Mouse (Mus musculus): ENCODE measurements around the gene Crybg3.

The Crybg3 gene

DNA sequence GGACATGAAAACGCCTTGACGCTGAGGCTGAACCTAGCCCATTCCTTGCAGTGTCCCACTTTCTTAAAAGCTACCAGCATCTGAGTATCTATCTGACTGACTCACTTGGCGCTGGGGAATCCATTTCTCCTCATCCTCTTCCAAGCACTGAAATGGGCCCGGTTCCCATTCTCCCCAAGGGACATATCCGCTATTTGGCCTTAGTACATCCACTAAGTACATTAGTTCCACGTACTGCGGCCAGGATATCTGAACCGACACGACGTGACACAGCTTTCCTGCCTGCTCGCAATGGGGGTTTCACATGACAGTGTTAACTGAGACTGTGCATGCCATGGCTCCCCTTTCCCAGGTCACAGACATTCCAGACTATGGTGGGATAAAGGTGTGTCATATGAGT, 66.4 kb downstream of the Crybg3 start:
- DNase-seq (ENCODE audit: low spot score in 2 of 2), result no peak

DNA sequence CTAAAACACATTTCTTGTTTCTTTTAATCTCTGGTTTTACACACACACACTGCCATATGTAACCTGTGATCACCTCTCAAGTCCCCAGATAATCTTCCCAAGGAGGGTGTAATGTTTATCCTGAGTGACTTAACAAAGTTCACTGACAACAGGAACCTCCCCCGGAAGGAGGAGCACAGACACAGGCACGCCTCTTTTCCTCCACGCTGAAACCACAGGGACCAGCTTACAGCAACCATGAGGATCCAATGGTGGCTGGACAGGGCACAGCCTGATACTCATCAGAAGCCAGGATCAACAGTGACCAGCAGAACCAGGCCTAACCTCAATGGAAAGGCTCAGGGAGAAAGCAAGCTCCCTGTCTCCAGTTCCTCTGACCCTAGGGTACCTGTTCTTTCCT, 68.2 kb downstream of the Crybg3 start:
- DNase-seq (ENCODE audit: low spot score in 2 of 2), result no peak

DNA sequence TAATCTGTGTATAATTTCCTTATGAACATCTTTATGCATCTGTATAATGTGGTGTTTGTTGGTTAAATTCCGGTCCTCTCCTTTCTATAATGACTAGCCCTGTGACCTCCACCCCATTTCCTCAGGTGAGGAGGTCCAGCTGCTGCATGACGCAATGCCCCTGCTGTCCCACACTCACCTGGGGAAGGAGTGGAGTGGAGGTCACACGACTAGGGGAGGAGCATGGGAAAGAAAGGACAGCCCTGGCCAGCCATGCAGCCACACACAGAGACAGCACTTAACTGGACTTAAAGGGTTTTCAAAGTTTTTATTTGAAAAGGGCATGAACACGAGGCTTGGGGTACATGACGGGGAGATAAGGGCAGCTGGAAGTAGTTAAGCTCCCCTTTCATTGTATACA, 69.5 kb downstream of the Crybg3 start:
- no peak for DNase-seq (ENCODE audit: low spot score in 2 of 2)

DNA sequence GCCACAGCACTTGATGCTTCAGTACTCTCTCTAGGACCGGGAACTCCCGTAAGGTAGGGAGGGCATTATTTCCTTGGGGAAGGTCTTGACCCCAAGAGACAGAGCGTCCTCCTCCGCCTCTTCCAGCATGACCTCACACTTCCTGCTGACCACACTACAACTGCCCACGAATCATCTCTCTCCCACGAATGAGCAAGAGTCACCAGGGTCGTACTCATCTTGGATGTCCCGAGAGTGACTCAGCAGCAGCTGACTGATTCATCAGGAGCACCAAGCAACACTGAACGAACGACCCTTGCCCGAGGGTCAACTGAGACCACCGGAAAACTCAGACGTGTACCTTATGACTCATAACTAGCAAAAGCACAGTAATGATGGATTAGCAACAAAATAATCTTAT, 71.2 kb downstream of the Crybg3 start:
- DNase-seq (ENCODE audit: low spot score in 2 of 2), result no peak

DNA sequence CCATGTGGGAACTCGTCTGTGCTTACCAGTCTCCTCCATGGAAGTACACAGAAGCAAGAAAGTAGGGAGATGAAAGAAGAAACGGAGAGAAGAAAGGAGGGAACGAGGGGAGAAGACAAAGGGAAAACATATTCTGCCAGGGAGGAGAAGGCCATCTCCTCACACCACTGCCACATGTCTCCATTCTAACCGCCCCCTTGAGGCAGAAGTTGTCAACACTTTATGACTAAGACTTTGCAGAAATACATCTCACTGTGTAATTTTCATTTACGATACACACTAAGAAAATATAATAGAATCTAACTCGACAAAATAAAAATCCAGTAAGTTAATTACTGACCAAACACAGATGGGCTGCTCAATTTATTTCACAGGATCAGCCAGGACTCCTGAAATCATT, 73.8 kb downstream of the Crybg3 start:
- DNase-seq (ENCODE audit: low spot score in 2 of 2), result no peak

DNA sequence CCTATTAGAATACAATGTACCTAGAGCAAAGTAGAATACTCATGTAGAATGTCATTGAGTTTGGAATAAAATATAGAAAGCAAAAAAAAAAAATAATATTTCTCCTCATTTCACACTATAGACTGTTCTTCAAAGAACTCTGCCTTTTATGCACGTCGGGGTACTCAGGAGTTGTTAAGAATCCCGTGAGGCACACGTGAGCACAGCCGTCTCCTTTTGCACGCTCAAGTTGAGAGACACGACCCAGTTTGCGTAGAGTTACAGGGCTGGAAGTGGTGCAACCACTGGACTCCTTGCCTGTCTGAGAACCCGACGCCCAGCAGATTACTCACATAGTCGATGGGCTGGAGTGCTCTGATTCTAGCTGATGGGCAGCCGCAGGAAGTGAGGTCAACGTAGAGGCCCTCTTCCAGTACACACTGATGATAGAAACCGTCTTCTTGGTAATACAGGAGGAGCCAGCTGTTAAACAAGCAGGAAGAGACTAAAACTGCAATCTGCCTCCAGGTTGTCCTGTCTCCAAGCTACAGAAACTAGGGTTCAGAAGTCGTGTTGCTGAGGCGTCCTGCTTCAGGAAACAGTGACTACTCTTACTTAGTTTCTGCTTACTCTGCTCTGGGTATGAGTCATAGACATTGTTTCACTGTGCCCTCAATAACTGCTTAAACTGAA, 78.9 kb downstream of the Crybg3 start:
- no peak for DNase-seq (ENCODE audit: low spot score in 2 of 2)

DNA sequence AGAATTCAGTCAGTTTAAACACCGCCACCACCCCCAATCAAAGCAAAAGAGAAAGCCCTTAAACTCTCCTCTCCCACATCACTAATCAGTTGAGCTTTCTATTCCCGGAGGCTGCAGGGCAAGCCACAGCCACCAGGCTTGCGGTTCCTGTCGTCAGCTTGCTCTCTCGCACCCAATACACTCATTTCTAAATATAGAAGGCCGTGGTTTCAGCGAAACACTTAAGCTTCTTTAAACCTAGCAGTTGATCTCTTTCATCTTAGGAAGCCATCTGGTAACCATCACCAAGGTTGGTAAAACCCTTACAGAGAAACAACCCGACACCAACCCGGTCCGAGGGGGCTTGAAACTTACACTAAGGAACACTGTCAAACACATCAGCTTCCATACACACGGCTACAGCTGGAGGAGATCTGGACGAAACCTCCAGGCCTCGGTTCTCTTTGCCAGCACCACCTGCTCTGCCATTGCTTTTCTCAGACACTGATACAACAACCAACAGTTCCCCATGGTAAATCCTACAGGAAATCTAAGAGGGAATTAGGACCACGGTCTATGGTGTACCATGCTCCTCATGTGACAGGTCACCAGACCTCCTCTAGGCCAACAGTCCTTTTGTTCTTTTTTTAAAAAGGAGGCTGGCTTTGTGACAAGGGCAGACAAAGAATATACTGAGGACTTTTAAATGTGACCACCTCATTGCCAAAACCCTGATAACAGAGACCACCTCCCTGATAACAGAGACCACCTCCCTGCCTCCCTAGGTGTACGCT, 83.1 kb downstream of the Crybg3 start:
- DNase-seq (ENCODE audit: low spot score in 2 of 2), result peak in 1 of 2 experiments; percentile 17

DNA sequence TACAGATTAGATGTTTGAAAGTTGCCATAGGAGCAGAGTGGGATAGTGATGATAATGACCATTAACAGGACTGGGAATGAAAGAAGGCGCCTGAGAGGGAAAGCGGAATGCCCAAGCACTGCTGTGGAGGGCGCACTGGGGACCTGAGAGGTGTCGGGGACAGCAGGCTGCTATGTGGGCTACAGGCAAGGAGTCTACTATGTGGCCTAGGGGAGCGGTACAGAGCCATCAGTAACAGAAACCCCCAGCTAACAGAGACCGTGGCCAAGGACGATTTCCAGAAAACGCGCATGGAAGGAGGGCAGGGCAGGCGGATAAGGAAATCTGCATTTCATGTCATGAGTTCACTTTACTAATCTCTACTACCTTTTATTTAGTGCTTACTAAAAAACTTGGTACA, 83.8 kb downstream of the Crybg3 start:
- no peak for DNase-seq (ENCODE audit: low spot score in 2 of 2)

DNA sequence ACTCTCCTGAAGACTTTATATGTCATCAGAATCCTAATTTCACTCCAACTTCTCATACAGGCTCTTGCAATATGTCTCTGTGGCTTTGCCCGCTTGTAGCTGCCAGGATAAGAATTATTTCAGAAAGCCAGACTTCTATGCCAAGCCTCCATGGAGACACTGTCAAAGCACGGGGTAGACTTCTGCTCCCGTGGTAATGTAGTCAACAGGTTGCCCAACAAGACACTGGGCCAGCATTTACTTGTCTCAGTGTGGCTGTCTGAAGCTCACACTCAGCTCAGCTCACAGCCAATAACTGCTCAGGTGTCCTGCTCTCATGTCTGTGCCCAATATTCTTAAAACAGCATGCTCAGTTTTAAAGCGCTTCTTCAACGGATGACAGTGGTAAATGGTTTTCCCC, 85.6 kb downstream of the Crybg3 start:
- no peak for DNase-seq (ENCODE audit: low spot score in 2 of 2)

DNA sequence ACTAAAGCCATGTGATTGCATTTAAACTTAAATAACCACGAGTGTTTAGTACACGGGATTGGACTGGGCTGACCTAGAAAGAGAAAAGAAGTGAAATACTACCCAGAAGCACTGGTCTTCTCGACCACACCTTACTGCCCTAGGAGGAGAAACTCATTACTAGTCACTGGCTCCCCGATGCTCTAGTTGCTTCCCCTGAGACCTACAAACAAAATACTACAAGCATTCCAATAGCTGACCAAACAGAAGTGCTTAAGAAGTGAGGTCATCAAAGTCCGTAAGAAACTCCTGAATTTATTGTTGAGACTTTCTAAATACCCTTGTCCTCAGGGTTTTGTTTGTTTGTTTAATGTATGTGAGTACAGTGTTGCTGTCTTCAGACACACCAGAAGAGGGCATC, 90.9 kb downstream of the Crybg3 start:
- no peak for DNase-seq (ENCODE audit: low spot score in 2 of 2)

DNA sequence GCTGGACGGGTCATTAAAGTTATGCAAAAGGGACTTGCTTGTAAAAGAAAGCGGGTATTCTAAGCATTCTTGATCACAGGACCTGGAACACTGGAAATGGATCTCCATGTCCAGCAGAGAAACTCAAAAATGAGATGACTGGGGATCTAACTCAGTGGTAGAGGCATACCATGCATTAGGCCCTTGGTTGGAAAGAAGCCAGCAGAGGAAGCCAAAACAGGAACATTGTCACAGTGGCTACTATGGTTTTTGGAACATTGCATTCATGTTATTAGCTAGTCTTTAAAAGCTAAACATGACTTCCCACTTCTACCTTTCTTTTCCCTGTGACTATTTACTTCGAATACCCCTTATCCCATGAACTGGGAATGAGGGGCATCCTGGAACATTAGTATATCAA, 101.6 kb downstream of the Crybg3 start:
- no peak for DNase-seq (ENCODE audit: low spot score in 2 of 2)

DNA sequence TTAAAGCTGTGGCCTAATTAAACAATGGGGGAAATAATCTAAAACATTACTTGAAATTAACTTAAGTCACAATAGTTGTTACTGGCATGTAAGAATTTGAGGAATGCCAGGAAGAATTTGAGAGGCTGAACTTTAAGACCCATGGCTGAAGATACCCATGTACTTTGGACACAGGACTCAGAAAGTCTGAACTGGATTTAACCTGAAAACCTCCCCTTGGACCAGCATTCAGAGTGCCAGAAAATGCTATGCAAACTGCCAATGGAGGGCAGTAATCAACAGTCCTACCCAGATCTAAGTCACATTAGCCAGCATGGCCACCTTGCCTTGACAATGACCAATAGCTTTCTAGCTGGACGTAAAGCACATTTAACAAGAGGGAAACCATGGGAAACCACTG, 102.8 kb downstream of the Crybg3 start:
- DNase-seq (ENCODE audit: low spot score in 2 of 2), result no peak

DNA sequence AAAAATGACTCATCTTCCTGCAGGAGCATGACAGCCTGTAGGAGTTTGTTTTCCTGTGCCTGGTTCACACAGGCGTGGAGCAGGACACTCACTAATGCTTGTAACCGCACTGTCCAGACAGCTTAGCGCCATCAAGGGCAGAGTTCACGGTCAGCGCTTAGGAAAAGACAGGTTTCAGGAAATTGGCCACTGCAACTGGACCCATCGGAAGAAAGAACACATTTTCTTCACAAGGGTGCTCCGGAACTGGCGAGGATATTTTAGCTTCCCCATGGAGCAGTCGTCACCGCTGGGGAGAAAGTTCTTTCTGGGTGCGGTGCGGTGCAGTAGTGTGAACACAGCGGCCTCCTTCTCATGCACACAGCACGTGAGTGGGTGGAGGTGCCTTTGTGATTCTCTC, 107.6 kb downstream of the Crybg3 start:
- DNase-seq (ENCODE audit: low spot score in 2 of 2), result no peak

DNA sequence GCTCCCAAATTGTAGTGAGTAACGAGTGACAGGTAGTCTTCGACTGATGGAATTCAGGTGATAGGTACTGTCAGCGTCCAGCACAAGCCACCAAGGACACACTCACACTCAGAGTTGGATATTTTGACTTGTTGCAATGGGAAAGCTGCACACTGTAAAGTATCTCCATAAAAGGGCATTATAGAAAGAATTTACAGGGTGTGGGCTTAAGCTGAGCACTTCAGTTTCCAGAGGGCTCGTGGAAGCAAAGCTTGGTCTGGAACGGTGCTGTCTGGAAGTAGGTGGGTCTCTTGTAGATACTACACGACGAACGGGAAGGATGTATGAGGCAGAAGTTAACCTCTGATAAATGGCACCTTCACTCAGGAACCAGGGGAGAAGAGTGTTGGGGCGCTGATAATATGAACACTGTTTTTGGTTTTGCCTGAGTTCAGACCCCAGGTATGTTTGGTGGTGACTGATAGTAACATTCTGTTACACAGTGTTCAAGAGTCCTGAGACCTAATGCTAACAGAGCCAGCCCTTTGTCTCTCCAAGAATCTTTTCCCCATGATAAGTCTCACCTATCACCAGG, 112.7 kb downstream of the Crybg3 start:
- no peak for DNase-seq (ENCODE audit: low spot score in 2 of 2)

DNA sequence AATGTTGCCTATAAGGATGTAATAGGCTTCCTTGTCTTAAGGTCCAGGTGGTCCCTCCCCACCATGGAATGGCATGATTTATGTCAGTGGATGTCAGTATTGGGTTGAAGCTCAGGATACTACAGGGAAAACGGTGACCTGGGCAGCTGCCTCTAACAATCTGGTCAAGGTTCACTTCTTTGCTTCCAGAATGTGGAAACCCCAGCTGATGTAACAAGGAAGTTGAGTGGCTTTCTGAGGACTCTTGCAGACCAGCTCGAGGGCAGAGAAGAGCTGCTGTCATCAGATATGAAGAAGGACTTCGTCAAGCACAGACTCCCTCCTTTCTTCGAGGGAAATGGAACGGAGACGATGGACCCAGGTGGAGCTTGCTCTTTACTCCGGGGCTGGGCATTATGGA, 113.5 kb downstream of the Crybg3 start:
- DNase-seq (ENCODE audit: low spot score in 2 of 2), result no peak

DNA sequence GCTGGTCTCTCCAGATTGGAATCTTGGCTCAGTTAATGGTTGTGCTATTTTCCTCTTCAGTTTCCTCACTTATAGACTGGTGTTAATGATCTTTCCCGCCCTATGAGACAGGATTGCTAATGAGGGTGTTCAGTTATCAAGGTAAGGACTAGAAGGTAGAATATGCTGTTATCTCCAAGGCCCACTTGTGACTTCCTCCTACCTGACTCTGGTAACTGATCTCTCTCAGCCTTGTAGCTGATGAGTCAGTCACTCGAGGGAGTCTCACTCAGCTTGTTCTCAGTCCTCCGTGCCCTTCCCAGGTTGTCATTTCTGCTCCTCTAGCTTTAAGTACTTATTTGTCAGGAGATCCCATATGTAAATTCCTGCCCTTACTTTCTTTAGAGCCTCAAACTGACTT, 122.8 kb downstream of the Crybg3 start:
- no peak for DNase-seq (ENCODE audit: low spot score in 2 of 2)

DNA sequence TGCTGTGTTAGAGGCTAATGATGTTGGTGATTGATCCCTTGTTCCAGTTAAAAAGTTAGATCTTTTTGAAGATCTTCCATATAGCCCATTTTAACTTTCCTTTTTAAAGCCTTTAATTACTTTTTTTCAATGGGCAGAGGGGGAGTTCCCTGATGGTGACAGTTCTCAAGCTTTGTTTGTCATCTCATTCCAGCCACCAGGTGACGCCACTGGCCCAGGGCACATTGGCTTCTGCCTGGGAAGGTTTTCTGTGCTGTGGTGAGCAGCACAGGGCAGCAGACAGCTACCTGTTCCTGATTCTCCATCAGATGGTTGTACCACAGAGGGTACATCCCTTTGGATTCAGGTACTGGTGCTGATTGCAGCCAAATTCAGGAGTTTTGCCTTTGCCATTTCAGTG, 126.0 kb downstream of the Crybg3 start:
- DNase-seq (ENCODE audit: low spot score in 2 of 2), result peak; percentile 28 to 46

DNA sequence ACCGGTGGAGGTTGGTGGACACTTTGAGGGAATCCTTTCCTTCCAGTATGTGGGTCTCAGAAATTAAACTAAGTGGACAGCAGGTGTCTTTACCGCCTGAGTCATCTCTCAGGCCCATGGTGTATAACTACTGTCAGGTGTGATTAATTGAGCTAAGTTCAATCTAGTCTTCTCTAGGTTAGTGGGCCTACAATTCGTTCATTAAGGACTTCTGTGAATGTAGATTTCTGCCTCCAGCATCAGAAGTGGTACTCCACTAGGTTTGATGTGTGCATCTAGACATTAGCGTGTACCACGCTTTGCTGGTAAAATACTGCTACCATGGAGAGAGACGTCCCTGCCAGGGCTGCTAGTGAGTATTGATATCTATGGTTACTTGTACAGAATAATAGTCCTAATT, 128.2 kb downstream of the Crybg3 start:
- DNase-seq (ENCODE audit: low spot score in 2 of 2), result no peak

DNA sequence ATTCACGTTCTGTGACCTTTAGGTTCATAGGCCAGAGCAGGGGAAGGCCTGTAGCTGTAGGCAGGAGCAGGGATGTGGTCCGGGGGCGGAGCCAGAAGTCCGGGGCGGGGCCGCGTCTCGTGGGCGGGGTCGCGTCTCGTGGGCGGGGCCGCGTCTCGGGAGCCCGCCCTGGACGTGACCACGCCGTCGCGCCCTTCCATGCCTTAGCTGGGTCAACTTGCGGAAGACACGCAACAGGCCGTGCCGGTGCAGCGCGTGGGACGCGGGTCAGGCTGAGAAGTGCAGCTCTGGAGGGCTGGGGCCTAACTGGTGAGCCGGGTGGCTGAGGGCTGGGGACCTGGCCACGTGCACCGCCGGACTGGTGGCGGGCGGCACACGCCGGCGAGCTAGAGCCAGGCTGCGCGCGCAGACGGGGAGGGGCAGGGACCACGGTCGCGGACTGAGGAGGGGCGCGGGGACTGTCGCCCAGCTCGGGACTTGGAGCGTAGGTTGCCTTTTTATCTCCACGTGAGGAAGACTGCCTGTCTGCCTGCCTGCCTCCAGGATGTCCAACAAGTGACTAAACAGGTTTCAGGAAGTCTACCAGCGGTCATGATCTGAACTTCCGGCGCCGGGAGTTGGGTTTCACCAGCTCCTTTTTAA, 129.0 kb downstream of the Crybg3 start, which contains the start of gene Riox2:
Gene Riox2, plus strand, starts transcription at position 139 of the 642 bp plus-strand sequence.
- peak; percentile 73 to 85 for DNase-seq (ENCODE audit: low spot score in 2 of 2)

DNA sequence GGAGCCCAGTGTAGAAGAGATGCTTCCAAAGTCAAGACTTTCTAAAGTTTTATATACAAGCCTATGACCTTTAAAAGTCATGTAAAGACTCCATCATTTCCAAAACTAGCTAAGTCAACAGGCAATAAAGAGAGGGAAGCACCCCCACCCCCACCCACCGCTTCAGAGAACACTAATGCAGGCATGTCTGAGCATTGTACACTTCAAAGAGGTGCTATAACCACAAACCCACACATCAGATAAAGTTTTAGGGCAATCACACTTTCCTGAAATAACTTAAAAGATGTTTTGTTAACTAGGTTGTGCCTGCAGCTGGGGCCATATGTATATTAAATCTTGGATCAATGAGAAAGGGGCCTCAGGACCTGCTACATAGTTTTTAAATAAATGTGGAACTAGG, 130.9 kb downstream of the Crybg3 start:
- no peak for DNase-seq (ENCODE audit: low spot score in 2 of 2)

DNA sequence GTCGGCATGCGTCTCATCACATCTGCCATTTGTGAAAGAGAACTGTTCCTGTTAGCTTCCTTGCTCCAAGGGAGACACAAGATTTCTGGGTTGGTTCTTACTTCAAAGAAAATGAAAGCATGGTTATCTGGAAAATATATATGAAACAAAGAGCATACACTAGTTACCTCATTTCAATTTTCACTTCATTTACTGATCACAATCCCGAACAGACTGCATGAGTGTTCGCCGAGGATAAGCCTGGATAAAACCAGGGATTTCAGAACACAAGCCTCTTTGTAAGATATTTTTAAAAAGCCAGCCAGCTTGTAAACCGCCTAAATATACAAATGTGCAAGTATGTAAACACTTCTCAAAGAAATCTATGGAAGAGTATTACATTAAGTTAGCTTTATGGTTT, 136.8 kb downstream of the Crybg3 start:
- no peak for DNase-seq (ENCODE audit: low spot score in 2 of 2)

DNA sequence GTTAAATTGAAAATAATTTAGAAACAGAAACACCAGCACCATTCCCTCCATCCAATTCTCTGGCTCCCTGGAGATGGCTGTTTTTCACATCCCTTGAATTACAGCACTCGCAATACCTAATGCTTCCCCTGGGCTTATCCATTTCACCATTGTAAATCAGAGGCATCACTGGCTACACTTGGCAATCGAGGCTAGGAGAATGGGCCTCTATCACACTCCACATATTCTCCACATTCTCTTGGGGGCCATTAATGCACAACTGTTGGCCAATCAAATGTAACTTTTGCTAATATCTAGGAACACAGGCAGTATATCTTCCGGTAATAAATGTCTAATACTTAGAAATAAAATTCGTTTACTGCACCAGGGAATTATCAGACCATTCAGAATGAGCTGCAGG, 137.2 kb downstream of the Crybg3 start:
- DNase-seq (ENCODE audit: low spot score in 2 of 2), result no peak
